Mouse (Mus musculus) lung, embryonic 16.5 days (tissue): ENCODE results near the gene Osbpl6. TPM values are rescaled to one million over a fixed set of nuclear protein-coding genes. Genes with fewer than 3 reads are reported as not detected.

Experiments used
- ATAC-seq: fragments of 200-750 bp; cut with Nextera tagmentation; 2 replicates; pipeline ENCODE4 v1.8.0; 2017; ENCODE audit warnings: low read depth, mild to moderate bottlenecking, moderate library complexity
- H3K27ac ChIP-seq: fragments of 300-500 bp; sonication (generic); 2 replicates; pipeline ENCODE4 v1.5.1; 2014; ENCODE audit warnings: mild to moderate bottlenecking, control low read depth, low read length
- H3K27me3 ChIP-seq: fragments of 300-500 bp; sonication (generic); 2 replicates; pipeline ENCODE4 v1.6.1; 2014; ENCODE audit warnings: low read depth, low read length, mixed read lengths; ENCODE audit not compliant: control insufficient read depth, insufficient read depth
- H3K36me3 ChIP-seq: fragments of 300-500 bp; sonication (generic); 2 replicates; pipeline ENCODE4 v1.6.1; 2014; ENCODE audit warnings: low read length; ENCODE audit not compliant: control insufficient read depth, insufficient read depth
- H3K4me1 ChIP-seq: fragments of 300-500 bp; sonication (generic); replicated peaks from 2 replicates; pipeline ENCODE4 v1.6.1; 2014; ENCODE audit warnings: low read length, mixed read lengths; ENCODE audit not compliant: control insufficient read depth, insufficient read depth
- H3K4me2 ChIP-seq: fragments of 300-500 bp; sonication (generic); 2 replicates; pipeline ENCODE4 v1.6.1; 2014; ENCODE audit warnings: low read depth, low read length, control low read depth
- H3K4me3 ChIP-seq: fragments of 300-500 bp; sonication (generic); 2 replicates; pipeline ENCODE4 v1.5.1; 2014; ENCODE audit warnings: mild to moderate bottlenecking, low read length, control low read depth
- H3K9ac ChIP-seq: fragments of 300-500 bp; sonication (generic); 2 replicates; pipeline ENCODE4 v1.6.1; 2014; ENCODE audit warnings: low read length, control low read depth
- H3K9me3 ChIP-seq: fragments of 300-500 bp; sonication (generic); 2 replicates; pipeline ENCODE4 v1.6.1; 2016; ENCODE audit warnings: low read length; ENCODE audit not compliant: control insufficient read depth
- WGBS: fragments of 180-500 bp; shearing (Covaris S2); extraction: QIAGEN DNeasy Blood & Tissue Kit; methylation state at CpG from one replicate; pipeline ENCODE4 v1.1.7; 2014; 5-methylcytosine and 5-hydroxymethylcytosine counted together
- polyA plus RNA-seq: library from polyadenylated mRNA; unstranded; fragments of >200 nt; fragmentation: Nextera tagmentation; extraction: Ambion mirVana; gene quantifications from 2 replicates; pipeline ENCODE4 v1.2.1, GENCODE M21; 2015

Osbpl6 gene
- polyA plus RNA-seq, 1 experiment from 2014 or later = 20.9 TPM

GRCm38 (mm10) chr2:76372244-76372643, 34.1 kb upstream of the Osbpl6 start:
- H3K27ac ChIP-seq = no peak overlapping the region
- no peak overlapping the region for H3K9ac ChIP-seq
- H3K36me3 ChIP-seq = peaks cover 11% of the 10 kb centered on the region
- no peaks in the 10 kb centered on the region for H3K27me3 ChIP-seq
- WGBS = 70% methylated on average over 4 of the region's 4 CpGs
- no peak for ATAC-seq
- H3K4me1 ChIP-seq = peaks cover 3% of the 10 kb centered on the region
- no peak overlapping the region for H3K4me2 ChIP-seq
- H3K4me3 ChIP-seq = no peak overlapping the region
- no peaks in the 10 kb centered on the region for H3K9me3 ChIP-seq

- Histone ChIP-seq H3K4me2 (no peak overlapping the region), H3K4me1 (peaks cover 3% of the 10 kb centered on the region), H3K36me3 (peaks cover 26% of the 10 kb centered on the region), H3K4me3 (no peak overlapping the region), H3K27ac (no peak overlapping the region), H3K9ac (no peak overlapping the region), H3K9me3 (no peaks in the 10 kb centered on the region), H3K27me3 (no peaks in the 10 kb centered on the region)
- 93% methylated on average over 6 of the region's 6 CpGs for WGBS
- ATAC-seq = no peak
Measured at GRCm38 (mm10) chr2:76374544-76375206, 31.6 kb upstream of the Osbpl6 start.

GRCm38 (mm10) chr2:76378646-76379045, 27.7 kb upstream of the Osbpl6 start:
- Histone ChIP-seq H3K36me3 (peaks cover 35% of the 10 kb centered on the region), H3K4me1 (no peaks in the 10 kb centered on the region), H3K9ac (no peak overlapping the region), H3K4me3 (no peak overlapping the region), H3K27ac (no peak overlapping the region), H3K4me2 (no peak overlapping the region), H3K9me3 (no peaks in the 10 kb centered on the region), H3K27me3 (no peaks in the 10 kb centered on the region)
- WGBS = 91% methylated on average over 19 of the region's 19 CpGs
- ATAC-seq = no peak

- Histone ChIP-seq H3K9me3 (no peaks in the 10 kb centered on the region), H3K4me2 (no peak overlapping the region), H3K27me3 (no peaks in the 10 kb centered on the region), H3K9ac (no peak overlapping the region), H3K4me3 (no peak overlapping the region), H3K27ac (no peak overlapping the region), H3K4me1 (no peaks in the 10 kb centered on the region), H3K36me3 (peaks cover 4% of the 10 kb centered on the region)
- no peak for ATAC-seq
Measured at GRCm38 (mm10) chr2:76386531-76386930, 19.8 kb upstream of the Osbpl6 start.

- Histone ChIP-seq H3K27me3 (peaks cover 3% of the 10 kb centered on the region), H3K9me3 (no peaks in the 10 kb centered on the region), H3K36me3 (no peaks in the 10 kb centered on the region), H3K4me3 (no peak overlapping the region), H3K4me1 (peaks cover under 1% of the 10 kb centered on the region; the same call in 1 of the 2 replicates), H3K27ac (no peak overlapping the region), H3K9ac (no peak overlapping the region), H3K4me2 (no peak overlapping the region)
- ATAC-seq = no peak
Measured at GRCm38 (mm10) chr2:76400178-76400577, 6.1 kb upstream of the Osbpl6 start.

- Histone ChIP-seq H3K36me3 (no peaks in the 10 kb centered on the region), H3K4me1 (peaks cover 4% of the 10 kb centered on the region; the same call in 1 of the 2 replicates), H3K9me3 (no peaks in the 10 kb centered on the region), H3K27ac (peak overlapping the region; percentile 72), H3K27me3 (peaks cover 3% of the 10 kb centered on the region), H3K9ac (peak overlapping the region; percentile 91), H3K4me3 (peak overlapping the region; percentile 95), H3K4me2 (peak overlapping the region; percentile 60)
- peak; percentile 55 for ATAC-seq
- WGBS = 2% methylated on average over 15 of the region's 15 CpGs
Measured at GRCm38 (mm10) chr2:76405596-76406150, 635 bp upstream of the Osbpl6 start.

GRCm38 (mm10) chr2:76406937-76407441, 681 bp downstream of the Osbpl6 start:
- under 1% methylated on average over 45 of the region's 49 CpGs for WGBS
- Histone ChIP-seq H3K27me3 (peaks cover 3% of the 10 kb centered on the region), H3K4me2 (peak overlapping the region; percentile 60), H3K4me1 (peaks cover 4% of the 10 kb centered on the region; the same call in 1 of the 2 replicates), H3K36me3 (no peaks in the 10 kb centered on the region), H3K27ac (peak overlapping the region; percentile 38), H3K9me3 (no peaks in the 10 kb centered on the region), H3K9ac (peak overlapping the region; percentile 91), H3K4me3 (peak overlapping the region; percentile 95)
- ATAC-seq = peak; percentile 61

- Histone ChIP-seq H3K9ac (no peak overlapping the region), H3K4me1 (peaks cover 4% of the 10 kb centered on the region; the same call in 1 of the 2 replicates), H3K27me3 (no peaks in the 10 kb centered on the region; the same call in none of the 2 replicates), H3K36me3 (no peaks in the 10 kb centered on the region), H3K9me3 (no peaks in the 10 kb centered on the region), H3K4me2 (no peak overlapping the region), H3K4me3 (no peak overlapping the region), H3K27ac (no peak overlapping the region)
- no peak for ATAC-seq
- 54% methylated on average over 1 of the region's 1 CpGs for WGBS
Measured at GRCm38 (mm10) chr2:76409526-76409925, 3.2 kb downstream of the Osbpl6 start.

- Histone ChIP-seq H3K27me3 (no peaks in the 10 kb centered on the region; the same call in 1 of the 2 replicates), H3K4me1 (peaks cover 4% of the 10 kb centered on the region; the same call in 1 of the 2 replicates), H3K4me3 (no peak overlapping the region), H3K4me2 (no peak overlapping the region), H3K27ac (no peak overlapping the region), H3K36me3 (no peaks in the 10 kb centered on the region), H3K9me3 (no peaks in the 10 kb centered on the region), H3K9ac (no peak overlapping the region)
- 79% methylated on average over 2 of the region's 2 CpGs for WGBS
- no peak for ATAC-seq
Measured at GRCm38 (mm10) chr2:76409986-76410385, 3.7 kb downstream of the Osbpl6 start.
